Mouse (Mus musculus) heart, postnatal 25 days (tissue): ENCODE results near the gene Ugt2a3. TPM values are rescaled to one million over a fixed set of nuclear protein-coding genes. Genes with fewer than 3 reads are reported as not detected.
"Not testable (repeated sequence)": the region's sequence is repeated elsewhere in the genome, so short reads cannot be mapped to it uniquely, and the experiment has no call there.

Experiments used
- DNase-seq: peaks from one replicate; pipeline ENCODE4 v3.0.0; 2022; ENCODE audit warnings: low spot score
- intact Hi-C: fragments of 180-260 bp; cut with DNase I; formaldehyde crosslinking; loops from one replicate; pipeline ENCODE4 v1.15.1; 2025
- total RNA-seq, 2 experiments: library from RNA; stranded (reverse); gene quantifications; 2 replicates each; pipeline ENCODE4 v1.2.3; 2021

Ugt2a3 gene
- not detected for total RNA-seq

DNA sequence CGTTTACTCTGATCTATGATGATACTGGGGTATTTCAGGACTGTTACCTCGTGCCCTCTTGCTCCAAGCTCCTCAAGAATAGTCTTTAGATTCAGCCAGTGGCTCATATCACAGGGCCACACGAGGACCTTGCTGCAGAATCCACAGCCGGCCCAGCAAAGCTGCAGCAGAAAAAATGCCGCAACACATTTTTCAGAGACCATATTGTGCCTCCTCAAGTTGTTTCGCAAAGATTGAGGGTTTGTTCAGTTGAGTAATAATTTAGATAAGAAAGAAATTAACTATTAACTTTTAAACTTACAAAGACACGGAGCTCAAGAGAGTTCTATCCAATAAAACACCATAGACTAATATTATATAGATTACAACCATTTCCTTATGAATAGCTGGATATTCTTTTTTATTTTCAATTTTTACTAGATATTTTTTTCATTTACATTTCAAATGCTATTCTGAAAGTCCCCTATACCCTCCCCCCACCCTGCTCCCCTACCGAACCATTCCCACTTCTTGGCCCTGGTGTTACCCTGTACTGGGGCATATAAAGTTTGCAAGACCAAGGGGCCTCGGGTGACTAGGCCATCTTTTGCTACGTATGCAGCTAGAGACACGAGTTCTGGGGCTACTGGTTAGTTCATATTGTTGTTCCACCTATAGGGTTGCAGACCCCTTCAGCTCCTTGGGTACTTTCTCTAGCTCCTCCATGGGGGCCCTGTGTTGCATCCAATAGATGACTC, at the start of gene Ugt2a3:
Gene Ugt2a3 (minus strand): TSS at position 235 of the 737 bp plus-strand sequence.
- no peak for DNase-seq
- intact Hi-C loops = no loop called here

DNA sequence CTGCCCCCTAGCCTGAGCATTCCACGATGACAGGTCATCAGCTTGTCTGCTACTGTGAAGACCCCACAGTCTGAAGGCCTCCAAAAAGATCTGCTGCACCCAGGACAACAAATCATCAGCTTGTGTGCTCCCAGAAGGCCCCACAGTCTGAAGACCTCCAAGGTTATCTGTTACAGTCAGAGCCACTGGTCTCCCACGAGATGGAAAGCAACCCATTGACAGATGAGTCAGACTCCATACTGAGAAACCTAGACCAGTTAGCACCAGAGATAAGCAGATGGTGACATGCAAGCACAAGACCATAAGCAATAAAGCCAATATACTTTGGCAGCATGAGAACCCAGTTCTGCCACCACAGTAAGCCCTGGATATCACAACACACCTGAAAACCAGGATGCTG, 43.2 kb upstream of the Ugt2a3 start:
- no peak for DNase-seq
- intact Hi-C loops = no loop called here

GRCm38 (mm10) chr5:87379825-87380224, 42.8 kb upstream of the Ugt2a3 start:
- intact Hi-C loops = no loop called here
- no peak for DNase-seq

- DNase-seq = no peak
- intact Hi-C loops = no loop called here
Observed at GRCm38 (mm10) chr5:87375874-87376383, 38.9 kb upstream of the Ugt2a3 start.

DNA sequence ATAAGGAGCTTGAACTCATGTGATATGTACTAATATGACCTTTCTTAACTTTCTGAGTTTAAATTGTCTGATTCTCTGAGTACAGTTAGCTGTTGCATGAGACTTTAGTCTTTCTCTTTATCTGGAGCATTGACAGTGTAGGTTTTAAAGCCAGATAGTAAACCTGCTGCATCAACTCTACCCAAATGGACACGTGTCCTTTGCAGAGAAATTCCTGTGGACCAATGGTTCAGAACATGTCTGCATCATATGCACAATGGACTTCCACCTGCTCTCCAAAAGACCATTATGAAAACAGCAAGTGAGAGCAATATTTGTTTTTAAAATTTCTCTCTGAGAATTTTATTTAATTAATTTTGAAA, 36.5 kb upstream of the Ugt2a3 start:
- intact Hi-C loops = no loop called here
- DNase-seq = no peak

DNA sequence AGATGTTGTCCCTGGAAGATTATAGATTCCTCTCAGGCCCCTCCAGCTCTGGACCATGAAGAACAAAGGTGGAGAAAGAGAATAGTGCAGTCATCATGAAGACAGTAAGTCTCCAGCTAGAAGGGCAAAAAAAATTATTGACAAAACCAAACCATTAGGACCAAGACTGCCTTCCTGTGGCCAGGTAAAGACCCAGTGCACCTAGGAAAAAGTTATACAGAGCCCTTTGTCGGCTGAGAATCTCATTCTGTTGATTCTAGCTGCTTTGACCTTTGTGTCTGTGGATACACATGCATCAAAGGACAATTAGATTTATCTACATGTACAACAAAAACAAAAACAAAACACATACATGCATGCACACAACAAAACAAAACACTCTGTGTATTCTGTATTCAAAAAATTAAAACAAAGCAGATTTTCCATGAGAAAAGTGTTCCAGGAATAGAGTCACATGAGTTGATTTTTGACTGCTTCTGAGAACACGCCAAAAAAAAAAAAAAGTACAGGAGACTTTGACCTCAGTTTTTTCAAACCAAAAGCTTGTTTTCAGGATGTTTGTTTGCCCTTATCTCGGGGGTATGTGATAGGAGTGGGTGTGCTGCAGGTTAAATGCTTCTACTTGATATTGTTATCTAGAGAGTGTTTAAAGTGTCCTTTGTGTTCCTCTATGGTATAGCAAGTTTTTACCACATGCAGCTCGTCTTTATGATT, 36.0 kb upstream of the Ugt2a3 start:
- DNase-seq, intact Hi-C loops: not testable (repeated sequence)

- no peak for DNase-seq
- intact Hi-C loops = no loop called here
Observed at GRCm38 (mm10) chr5:87350350-87350749, 13.4 kb upstream of the Ugt2a3 start.

DNA sequence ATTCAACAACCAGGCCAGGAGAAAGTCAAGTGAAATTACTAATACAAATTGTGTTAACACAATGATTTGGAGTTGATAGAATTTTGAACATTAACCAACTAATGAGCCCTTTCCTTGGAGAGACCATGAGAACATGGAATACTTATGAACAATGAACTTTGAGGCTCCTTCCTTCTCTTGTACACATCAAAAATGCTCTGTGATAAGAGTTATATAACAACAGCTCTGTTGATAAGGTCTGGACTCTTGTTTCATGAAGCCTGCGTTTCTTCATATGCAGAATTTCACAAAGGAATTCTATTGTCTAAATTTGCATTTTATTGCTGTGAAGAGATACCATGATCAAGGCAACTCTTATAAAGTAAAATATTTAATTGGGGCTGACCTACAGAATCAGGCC, 12.2 kb upstream of the Ugt2a3 start:
- DNase-seq = not testable (repeated sequence)

GRCm38 (mm10) chr5:87347479-87348078, 10.6 kb upstream of the Ugt2a3 start:
- intact Hi-C loops, DNase-seq: not testable (repeated sequence)

More for the DNA sequence above, 12.2 kb upstream of the Ugt2a3 start:
- intact Hi-C loops = not testable (repeated sequence)

DNA sequence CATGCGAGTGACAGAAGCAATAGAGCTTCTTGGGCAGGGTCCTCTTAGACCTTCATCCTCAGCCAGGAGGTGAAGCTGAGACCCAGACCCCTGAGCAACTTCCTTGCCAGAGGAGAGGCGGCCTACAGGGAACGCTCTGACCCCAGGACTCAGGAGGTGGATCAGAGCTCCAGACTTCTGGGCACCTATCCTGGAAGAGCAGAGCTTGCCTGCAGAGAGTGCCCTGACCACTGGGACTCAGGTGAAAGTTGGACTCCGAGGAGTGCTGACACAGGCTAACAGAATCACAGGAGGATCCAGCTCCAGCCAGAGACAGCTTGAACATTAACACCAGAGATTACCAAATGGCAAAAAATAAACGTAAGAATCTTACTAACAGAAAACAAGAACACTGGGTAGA, 3.5 kb upstream of the Ugt2a3 start:
- DNase-seq = no peak
- intact Hi-C loops = no loop called here

GRCm38 (mm10) chr5:87335199-87335598, 1.8 kb downstream of the Ugt2a3 start:
- DNase-seq = no peak
- intact Hi-C loops = no loop called here

- intact Hi-C loops = no loop called here
- no peak for DNase-seq
Observed at GRCm38 (mm10) chr5:87333584-87333983, 3.4 kb downstream of the Ugt2a3 start.

GRCm38 (mm10) chr5:87311392-87311791, 25.6 kb downstream of the Ugt2a3 start:
- intact Hi-C loops = no loop called here
- DNase-seq = no peak

- DNase-seq, intact Hi-C loops: not testable (repeated sequence)
Observed at GRCm38 (mm10) chr5:87286180-87286579, 50.8 kb downstream of the Ugt2a3 start.

DNA sequence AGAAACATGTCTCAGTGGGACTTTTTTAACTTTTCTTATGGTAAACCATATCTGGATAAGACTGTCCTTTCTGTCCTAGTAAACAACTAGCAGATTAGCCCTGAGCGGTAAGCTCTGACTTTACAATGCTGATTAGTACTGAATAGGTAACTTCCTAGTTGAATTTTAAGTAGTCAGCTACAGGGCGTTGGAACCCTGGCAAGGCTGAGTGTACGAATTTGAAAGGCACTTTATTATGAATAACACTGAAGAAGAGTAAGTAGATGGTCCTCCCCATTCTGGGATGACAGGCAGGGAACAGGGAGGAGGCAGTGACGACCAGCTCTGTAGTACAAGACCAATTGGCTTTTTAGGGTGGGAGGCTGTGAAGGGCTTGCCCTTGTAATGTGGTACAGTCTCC, 61.0 kb downstream of the Ugt2a3 start:
- DNase-seq, intact Hi-C loops: not testable (repeated sequence)

DNA sequence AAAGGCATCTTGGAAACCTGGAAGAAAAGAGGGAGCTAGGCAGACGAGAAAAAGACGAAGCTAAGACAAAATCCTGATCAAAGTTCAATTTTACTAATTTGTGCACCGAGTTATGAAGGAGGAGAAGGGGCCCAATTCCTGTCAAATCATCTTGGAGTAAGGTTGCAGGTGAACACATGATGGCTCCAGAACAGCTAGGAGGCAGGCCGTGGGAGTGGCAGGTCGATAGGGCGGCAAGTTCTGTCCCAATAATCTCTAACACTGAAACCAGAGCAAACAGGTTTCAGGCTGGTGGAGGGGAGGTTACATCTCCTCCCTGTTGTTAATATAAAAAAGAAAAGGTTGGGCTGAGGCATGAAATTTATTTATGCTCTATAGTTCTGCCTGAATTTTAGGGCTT, 61.4 kb downstream of the Ugt2a3 start:
- intact Hi-C loops = no loop called here
- DNase-seq = no peak

Other genes with a start within 250 kb of the Ugt2a3 start
- gene Ugt2b36, start 244.6 kb downstream of the Ugt2a3 start, total RNA-seq = not detected
- not detected for gene Ugt2b5, start 196.9 kb downstream of the Ugt2a3 start, total RNA-seq
- gene Ugt2b37, start 82.4 kb downstream of the Ugt2a3 start, total RNA-seq = not detected
- gene Ugt2b38, start 87.0 kb upstream of the Ugt2a3 start, total RNA-seq = not detected
- not detected for gene Ugt2a2, start 145.1 kb upstream of the Ugt2a3 start, total RNA-seq
- not detected for gene Gm43638, start 149.6 kb upstream of the Ugt2a3 start, total RNA-seq
- gene Ugt2a1, start 153.7 kb upstream of the Ugt2a3 start, total RNA-seq = not detected
- not detected for gene Sult1b1, start 201.0 kb upstream of the Ugt2a3 start, total RNA-seq
- gene Sult1d1, start 231.8 kb upstream of the Ugt2a3 start, total RNA-seq = not detected